Mouse (Mus musculus): ENCODE data around the gene Slc35d1. TPM values are rescaled to one million over a fixed set of nuclear protein-coding genes. Genes with fewer than 3 reads are reported as not detected.

The Slc35d1 gene
- polyA plus RNA-seq (2014; fragmentation: Nextera tagmentation; extraction: Ambion mirVana): 3.6 and 4.3 TPM in 2 replicates

- Histone ChIP-seq H3K36me3 (ENCODE audit: control insufficient read depth, insufficient read depth, low read length) (peaks cover 5% of the 10 kb centered on the region; the same call in 1 of the 2 replicates), H3K9ac (ENCODE audit: low read length) (peak within 1 kb of the TSS; percentile 96), H3K9me3 (replicated peaks; ENCODE audit: control insufficient read depth, low read length) (no peaks in the 10 kb centered on the region), H3K27ac (ENCODE audit: low read depth, low read length) (peak within 1 kb of the TSS; percentile 99), H3K27me3 (replicated peaks; ENCODE audit: control insufficient read depth, insufficient read depth, low read length) (no peaks in the 10 kb centered on the region), H3K4me3 (ENCODE audit: low read depth, low read length) (peak within 1 kb of the TSS; percentile 89), H3K4me1 (ENCODE audit: control insufficient read depth, insufficient read depth, low read length) (peaks cover 10% of the 10 kb centered on the region), H3K4me2 (ENCODE audit: low read length) (peak within 1 kb of the TSS; percentile 72)
- 2% methylated on average over 56 of the region's 70 CpGs for WGBS
- DNase-seq (ENCODE audit: low spot score): peak; percentile 94
- ATAC-seq: peak; percentile 97
Measured at GRCm38 (mm10) chr4:103214925-103215820, at the start of gene Slc35d1. Gene Slc35d1 (minus strand): TSS chr4:103215164.

DNA sequence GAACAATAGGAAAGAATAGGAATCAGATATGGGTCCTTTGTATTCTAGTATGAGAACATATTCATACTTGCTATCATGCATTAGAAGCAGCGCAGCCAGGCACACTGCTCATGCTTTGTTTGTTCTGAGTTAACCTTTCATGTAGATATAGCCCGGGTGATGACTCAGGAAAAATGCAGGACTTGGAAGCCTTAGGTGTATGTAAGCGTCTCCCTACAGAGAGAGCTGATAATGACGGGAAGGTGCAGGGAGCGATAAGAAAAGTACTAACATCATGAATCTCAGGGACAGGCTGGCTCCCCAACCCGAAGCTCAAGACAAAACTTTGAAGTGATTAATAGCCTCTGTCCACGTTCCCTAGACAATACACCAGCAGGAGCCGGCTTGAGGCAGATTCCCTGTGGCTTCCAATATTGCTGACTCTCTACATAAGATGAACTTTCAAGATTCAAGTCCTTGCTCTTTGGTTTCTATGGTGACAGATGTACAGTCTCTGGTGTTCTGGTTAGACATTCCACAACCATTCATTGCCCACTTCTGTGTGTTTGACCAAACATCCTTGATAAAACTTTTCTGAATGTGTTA, 48.9 kb upstream of the Slc35d1 start:
- DNase-seq (ENCODE audit: low spot score): peak; percentile 6
- no peak overlapping the region for H3K4me3 ChIP-seq (ENCODE audit: low read depth, low read length)
- H3K36me3 ChIP-seq (ENCODE audit: control insufficient read depth, insufficient read depth, low read length): no peaks in the 10 kb centered on the region
- ATAC-seq: no peak
- H3K4me1 ChIP-seq (ENCODE audit: control insufficient read depth, insufficient read depth, low read length): no peaks in the 10 kb centered on the region
- 44% methylated on average over 8 of the region's 8 CpGs for WGBS
- no peak overlapping the region for H3K9ac ChIP-seq (ENCODE audit: low read length)
- H3K9me3 ChIP-seq (replicated peaks; ENCODE audit: control insufficient read depth, low read length): no peaks in the 10 kb centered on the region
- H3K4me2 ChIP-seq (ENCODE audit: low read length): no peak overlapping the region
- no peaks in the 10 kb centered on the region for H3K27me3 ChIP-seq (replicated peaks; ENCODE audit: control insufficient read depth, insufficient read depth, low read length)
- no peak overlapping the region for H3K27ac ChIP-seq (ENCODE audit: low read depth, low read length)

DNA sequence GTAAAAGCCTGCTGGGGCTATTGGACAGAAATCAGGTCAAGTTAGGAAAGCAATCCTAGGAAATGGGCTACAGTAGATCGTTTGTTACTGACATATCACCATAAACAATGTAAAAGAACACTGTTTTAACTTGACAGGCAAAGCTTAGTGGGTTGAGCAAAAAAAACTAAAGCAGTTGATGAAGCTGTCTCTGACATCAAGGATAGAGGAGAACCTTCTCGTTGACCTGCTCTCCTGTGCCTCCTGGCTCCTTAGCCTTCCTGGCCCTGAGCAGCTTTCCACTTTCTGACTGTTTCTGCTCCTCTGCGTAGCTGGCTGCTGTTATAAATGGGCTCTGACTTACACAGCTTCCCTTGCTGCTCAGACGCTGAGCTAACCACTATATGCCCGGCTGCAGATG, 48.4 kb upstream of the Slc35d1 start:
- DNase-seq (ENCODE audit: low spot score): no peak
- no peaks in the 10 kb centered on the region for H3K27me3 ChIP-seq (replicated peaks; ENCODE audit: control insufficient read depth, insufficient read depth, low read length)
- WGBS: 82% methylated on average over 5 of the region's 5 CpGs
- no peaks in the 10 kb centered on the region for H3K4me1 ChIP-seq (ENCODE audit: control insufficient read depth, insufficient read depth, low read length)
- H3K36me3 ChIP-seq (ENCODE audit: control insufficient read depth, insufficient read depth, low read length): no peaks in the 10 kb centered on the region
- no peak overlapping the region for H3K9ac ChIP-seq (ENCODE audit: low read length)
- no peak overlapping the region for H3K4me3 ChIP-seq (ENCODE audit: low read depth, low read length)
- H3K27ac ChIP-seq (ENCODE audit: low read depth, low read length): no peak overlapping the region
- no peak overlapping the region for H3K4me2 ChIP-seq (ENCODE audit: low read length)
- no peak for ATAC-seq
- no peaks in the 10 kb centered on the region for H3K9me3 ChIP-seq (replicated peaks; ENCODE audit: control insufficient read depth, low read length)

GRCm38 (mm10) chr4:103258817-103259216, 43.9 kb upstream of the Slc35d1 start:
- ATAC-seq: no peak

GRCm38 (mm10) chr4:103253846-103254245, 38.9 kb upstream of the Slc35d1 start:
- H3K9me3 ChIP-seq (replicated peaks; ENCODE audit: control insufficient read depth, low read length): no peaks in the 10 kb centered on the region
- no peak overlapping the region for H3K4me2 ChIP-seq (ENCODE audit: low read length)
- no peaks in the 10 kb centered on the region for H3K27me3 ChIP-seq (replicated peaks; ENCODE audit: control insufficient read depth, insufficient read depth, low read length)
- WGBS: 87% methylated on average over 4 of the region's 4 CpGs
- DNase-seq (ENCODE audit: low spot score) (no peak), ATAC-seq (no peak)
- no peak overlapping the region for H3K4me3 ChIP-seq (ENCODE audit: low read depth, low read length)
- no peaks in the 10 kb centered on the region for H3K36me3 ChIP-seq (ENCODE audit: control insufficient read depth, insufficient read depth, low read length)
- H3K4me1 ChIP-seq (ENCODE audit: control insufficient read depth, insufficient read depth, low read length): no peaks in the 10 kb centered on the region
- H3K9ac ChIP-seq (ENCODE audit: low read length): no peak overlapping the region
- H3K27ac ChIP-seq (ENCODE audit: low read depth, low read length): no peak overlapping the region

More at GRCm38 (mm10) chr4:103258817-103259216, 43.9 kb upstream of the Slc35d1 start:
- H3K4me2 ChIP-seq (ENCODE audit: low read length): no peak overlapping the region
- H3K9me3 ChIP-seq (replicated peaks; ENCODE audit: control insufficient read depth, low read length): no peaks in the 10 kb centered on the region
- no peaks in the 10 kb centered on the region for H3K4me1 ChIP-seq (ENCODE audit: control insufficient read depth, insufficient read depth, low read length)
- no peak for DNase-seq (ENCODE audit: low spot score)
- WGBS: 89% methylated on average over 3 of the region's 3 CpGs
- H3K27ac ChIP-seq (ENCODE audit: low read depth, low read length): no peak overlapping the region
- no peaks in the 10 kb centered on the region for H3K36me3 ChIP-seq (ENCODE audit: control insufficient read depth, insufficient read depth, low read length)
- no peaks in the 10 kb centered on the region for H3K27me3 ChIP-seq (replicated peaks; ENCODE audit: control insufficient read depth, insufficient read depth, low read length)
- no peak overlapping the region for H3K4me3 ChIP-seq (ENCODE audit: low read depth, low read length)
- H3K9ac ChIP-seq (ENCODE audit: low read length): no peak overlapping the region

DNA sequence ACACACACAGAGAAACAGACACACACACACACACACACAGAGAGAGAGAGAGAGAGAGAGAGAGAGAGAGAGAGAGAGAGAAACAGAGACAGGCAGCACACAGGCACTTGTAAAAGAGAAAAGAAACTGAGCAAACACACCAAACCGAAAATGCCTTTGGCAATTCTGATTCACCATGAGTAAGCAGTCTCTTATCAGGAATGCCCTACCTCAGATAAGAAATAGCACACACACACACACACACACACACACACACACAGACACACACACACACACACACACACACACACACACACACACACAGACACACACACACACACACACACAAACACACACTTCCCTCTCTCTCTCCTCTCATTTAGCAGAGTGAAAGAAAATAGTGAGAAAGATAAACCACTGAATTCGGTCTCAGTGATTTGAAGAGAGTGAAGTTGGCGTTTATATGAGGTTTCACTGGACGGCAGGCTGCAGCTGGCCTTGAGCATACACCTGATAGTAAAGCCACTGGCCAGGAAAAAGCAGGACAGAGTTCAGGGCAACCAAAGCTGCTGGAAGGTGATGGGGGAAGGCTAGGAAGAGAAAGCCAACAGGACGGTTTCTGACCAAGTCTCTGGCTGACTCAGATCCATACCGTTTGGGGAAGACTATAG, 34.6 kb upstream of the Slc35d1 start:
- Histone ChIP-seq H3K27me3 (replicated peaks; ENCODE audit: control insufficient read depth, insufficient read depth, low read length) (no peaks in the 10 kb centered on the region), H3K9ac (ENCODE audit: low read length) (no peak overlapping the region), H3K4me3 (ENCODE audit: low read depth, low read length) (no peak overlapping the region), H3K4me1 (ENCODE audit: control insufficient read depth, insufficient read depth, low read length) (no peaks in the 10 kb centered on the region), H3K9me3 (replicated peaks; ENCODE audit: control insufficient read depth, low read length) (no peaks in the 10 kb centered on the region), H3K4me2 (ENCODE audit: low read length) (no peak overlapping the region), H3K36me3 (ENCODE audit: control insufficient read depth, insufficient read depth, low read length) (no peaks in the 10 kb centered on the region), H3K27ac (ENCODE audit: low read depth, low read length) (no peak overlapping the region)
- ATAC-seq (no peak), DNase-seq (ENCODE audit: low spot score) (no peak)
- 81% methylated on average over 6 of the region's 6 CpGs for WGBS

GRCm38 (mm10) chr4:103247813-103248212, 32.8 kb upstream of the Slc35d1 start:
- H3K9ac ChIP-seq (ENCODE audit: low read length): no peak overlapping the region
- H3K4me2 ChIP-seq (ENCODE audit: low read length): no peak overlapping the region
- no peaks in the 10 kb centered on the region for H3K27me3 ChIP-seq (replicated peaks; ENCODE audit: control insufficient read depth, insufficient read depth, low read length)
- DNase-seq (ENCODE audit: low spot score) (no peak), ATAC-seq (no peak)
- no peaks in the 10 kb centered on the region for H3K9me3 ChIP-seq (replicated peaks; ENCODE audit: control insufficient read depth, low read length)
- no peaks in the 10 kb centered on the region for H3K4me1 ChIP-seq (ENCODE audit: control insufficient read depth, insufficient read depth, low read length)
- 61% methylated on average over 2 of the region's 2 CpGs for WGBS
- H3K4me3 ChIP-seq (ENCODE audit: low read depth, low read length): no peak overlapping the region
- no peaks in the 10 kb centered on the region for H3K36me3 ChIP-seq (ENCODE audit: control insufficient read depth, insufficient read depth, low read length)
- no peak overlapping the region for H3K27ac ChIP-seq (ENCODE audit: low read depth, low read length)

GRCm38 (mm10) chr4:103247249-103247648, 32.3 kb upstream of the Slc35d1 start:
- no peak overlapping the region for H3K4me3 ChIP-seq (ENCODE audit: low read depth, low read length)
- H3K9ac ChIP-seq (ENCODE audit: low read length): no peak overlapping the region
- ATAC-seq (no peak), DNase-seq (ENCODE audit: low spot score) (no peak)
- WGBS: 84% methylated on average over 3 of the region's 3 CpGs
- H3K4me2 ChIP-seq (ENCODE audit: low read length): no peak overlapping the region
- no peak overlapping the region for H3K27ac ChIP-seq (ENCODE audit: low read depth, low read length)
- H3K4me1 ChIP-seq (ENCODE audit: control insufficient read depth, insufficient read depth, low read length): no peaks in the 10 kb centered on the region
- no peaks in the 10 kb centered on the region for H3K9me3 ChIP-seq (replicated peaks; ENCODE audit: control insufficient read depth, low read length)
- no peaks in the 10 kb centered on the region for H3K36me3 ChIP-seq (ENCODE audit: control insufficient read depth, insufficient read depth, low read length)
- no peaks in the 10 kb centered on the region for H3K27me3 ChIP-seq (replicated peaks; ENCODE audit: control insufficient read depth, insufficient read depth, low read length)

All from forebrain, embryonic 14.5 days (tissue).